Mouse (Mus musculus): ENCODE results near the gene Tlx1. TPM values are rescaled to one million over a fixed set of nuclear protein-coding genes. Genes with fewer than 3 reads are reported as not detected.

Tlx1 gene
- polyA plus RNA-seq, 1 experiment = not detected

DNA sequence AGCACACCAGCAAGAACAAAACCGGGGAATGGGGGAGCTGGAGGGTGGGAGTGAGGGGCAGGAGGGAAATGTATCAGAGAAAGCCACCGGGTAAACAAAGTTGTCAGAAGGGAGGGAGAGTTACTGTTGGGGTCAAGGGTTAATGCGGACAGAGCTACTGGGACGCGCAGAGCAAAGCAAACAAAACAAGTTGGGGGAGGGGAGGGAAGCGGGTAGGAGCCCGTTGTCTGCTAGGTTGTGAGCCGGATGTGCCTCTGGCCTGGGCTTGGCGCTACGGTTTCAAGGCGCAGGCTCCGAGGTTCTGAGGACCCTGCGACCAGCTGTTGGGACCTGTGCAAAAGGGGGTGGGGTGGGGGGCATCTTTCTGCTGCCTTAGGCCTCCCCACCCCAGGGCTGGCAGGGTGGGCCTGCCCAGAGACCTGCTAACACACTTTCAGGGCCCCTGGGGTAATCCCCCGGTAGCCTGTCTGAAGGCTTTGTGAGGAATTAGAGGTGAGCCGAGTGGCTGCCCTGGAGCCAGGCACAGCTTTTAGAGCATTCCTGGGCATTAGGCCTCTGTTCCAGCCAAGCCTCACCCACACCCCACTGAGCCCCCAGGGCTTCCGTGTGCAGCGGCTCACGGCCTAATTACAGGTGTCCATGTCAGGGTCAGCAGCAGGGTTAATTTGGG is 36.6 kb upstream of the Tlx1 start:
- no peak overlapping the region for H3ac ChIP-seq (ENCODE audit: control insufficient read depth, insufficient read length, low read depth)
- H3K79me2 ChIP-seq (ENCODE audit: control insufficient read depth, insufficient read depth) = no peaks in the 10 kb centered on the region
- no peaks in the 10 kb centered on the region for H3K36me3 ChIP-seq (ENCODE audit: control insufficient read depth, insufficient read depth)
- no peaks in the 10 kb centered on the region for H3K79me3 ChIP-seq (ENCODE audit: low read depth)
- no peak overlapping the region for H3K4me3 ChIP-seq (ENCODE audit: insufficient read depth, poor library complexity, severe bottlenecking)
- no peak for TF ChIP-seq MAX (IDR thresholded peaks at IDR 0.05)
- TF ChIP-seq CTCF (IDR thresholded peaks at IDR 0.05; ENCODE audit: control insufficient read depth, insufficient read depth, insufficient read length) = no peak
- peaks cover 36% of the 10 kb centered on the region for H3K27me3 ChIP-seq (ENCODE audit: control insufficient read depth, insufficient read depth, insufficient read length)

DNA sequence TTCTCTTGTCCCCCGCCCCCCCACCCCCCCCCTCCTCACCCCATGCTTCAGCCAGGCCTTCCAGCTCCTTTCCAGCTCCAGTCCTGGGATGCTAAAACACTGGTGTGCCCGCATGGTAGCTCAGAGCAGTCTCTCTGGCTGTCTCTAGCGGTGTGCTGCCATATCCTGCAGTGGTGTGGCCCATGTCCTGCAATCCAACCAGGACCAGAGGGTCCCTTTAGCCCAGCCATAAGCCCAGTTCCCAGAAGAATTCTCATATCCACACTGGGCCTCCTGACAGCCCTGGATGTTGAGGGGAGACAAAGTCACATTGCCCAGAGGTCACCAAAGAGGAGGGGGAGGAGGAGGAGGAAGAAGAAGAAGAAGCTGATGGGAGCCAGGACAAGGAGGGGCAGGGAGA is 35.7 kb upstream of the Tlx1 start:
- Histone ChIP-seq H3K79me2 (ENCODE audit: control insufficient read depth, insufficient read depth) (no peaks in the 10 kb centered on the region), H3K79me3 (ENCODE audit: low read depth) (no peaks in the 10 kb centered on the region), H3K27me3 (ENCODE audit: control insufficient read depth, insufficient read depth, insufficient read length) (peaks cover 44% of the 10 kb centered on the region), H3K36me3 (ENCODE audit: control insufficient read depth, insufficient read depth) (no peaks in the 10 kb centered on the region), H3K4me3 (ENCODE audit: insufficient read depth, poor library complexity, severe bottlenecking) (no peak overlapping the region), H3ac (ENCODE audit: control insufficient read depth, insufficient read length, low read depth) (no peak overlapping the region)
- TF ChIP-seq MYOD1 (IDR thresholded peaks at IDR 0.05; ENCODE audit: control insufficient read depth, insufficient read length, low read depth) (no peak), FOSL1 (IDR thresholded peaks at IDR 0.05; ENCODE audit: insufficient read depth, low read length, poor library complexity, severe bottlenecking) (no peak), MAX (IDR thresholded peaks at IDR 0.05) (no peak), CEBPB (IDR thresholded peaks at IDR 0.05; ENCODE audit: low read depth) (no peak), USF1 (IDR thresholded peaks at IDR 0.05; ENCODE audit: low read depth) (no peak), MYOG (IDR thresholded peaks at IDR 0.05; ENCODE audit: control insufficient read depth, extremely low read depth, insufficient read length) (no peak), CTCF (IDR thresholded peaks at IDR 0.05; ENCODE audit: control insufficient read depth, insufficient read depth, insufficient read length) (no peak)

DNA sequence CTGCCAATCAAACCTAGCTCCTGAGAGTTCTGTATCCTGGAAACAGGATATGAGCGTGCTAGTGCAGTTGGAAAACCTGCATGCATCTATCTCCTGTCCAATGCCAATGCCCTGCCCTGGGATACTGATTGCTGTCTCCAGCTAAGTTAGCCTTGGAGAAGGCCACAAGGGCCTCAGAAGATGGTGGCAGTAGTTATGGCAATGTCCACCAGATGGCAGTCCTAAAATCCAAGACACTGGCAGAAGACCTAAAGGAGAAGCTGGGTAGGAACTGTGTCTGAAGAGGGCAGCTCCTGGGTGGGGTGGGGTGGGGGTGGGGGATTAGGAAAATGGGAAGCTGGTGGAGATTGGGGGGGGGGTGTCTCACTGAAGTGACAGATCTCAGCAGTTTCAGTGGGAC is 33.7 kb upstream of the Tlx1 start:
- Histone ChIP-seq H3ac (ENCODE audit: control insufficient read depth, insufficient read length, low read depth) (no peak overlapping the region), H3K79me2 (ENCODE audit: control insufficient read depth, insufficient read depth) (no peaks in the 10 kb centered on the region), H3K27me3 (ENCODE audit: control insufficient read depth, insufficient read depth, insufficient read length) (peaks cover 53% of the 10 kb centered on the region), H3K4me3 (ENCODE audit: insufficient read depth, poor library complexity, severe bottlenecking) (no peak overlapping the region), H3K79me3 (ENCODE audit: low read depth) (no peaks in the 10 kb centered on the region), H3K36me3 (ENCODE audit: control insufficient read depth, insufficient read depth) (no peaks in the 10 kb centered on the region)
- peak; percentile 3 for TF ChIP-seq CTCF (IDR thresholded peaks at IDR 0.05; ENCODE audit: control insufficient read depth, insufficient read depth, insufficient read length)
- TF ChIP-seq FOSL1 (IDR thresholded peaks at IDR 0.05; ENCODE audit: insufficient read depth, low read length, poor library complexity, severe bottlenecking) = no peak

DNA sequence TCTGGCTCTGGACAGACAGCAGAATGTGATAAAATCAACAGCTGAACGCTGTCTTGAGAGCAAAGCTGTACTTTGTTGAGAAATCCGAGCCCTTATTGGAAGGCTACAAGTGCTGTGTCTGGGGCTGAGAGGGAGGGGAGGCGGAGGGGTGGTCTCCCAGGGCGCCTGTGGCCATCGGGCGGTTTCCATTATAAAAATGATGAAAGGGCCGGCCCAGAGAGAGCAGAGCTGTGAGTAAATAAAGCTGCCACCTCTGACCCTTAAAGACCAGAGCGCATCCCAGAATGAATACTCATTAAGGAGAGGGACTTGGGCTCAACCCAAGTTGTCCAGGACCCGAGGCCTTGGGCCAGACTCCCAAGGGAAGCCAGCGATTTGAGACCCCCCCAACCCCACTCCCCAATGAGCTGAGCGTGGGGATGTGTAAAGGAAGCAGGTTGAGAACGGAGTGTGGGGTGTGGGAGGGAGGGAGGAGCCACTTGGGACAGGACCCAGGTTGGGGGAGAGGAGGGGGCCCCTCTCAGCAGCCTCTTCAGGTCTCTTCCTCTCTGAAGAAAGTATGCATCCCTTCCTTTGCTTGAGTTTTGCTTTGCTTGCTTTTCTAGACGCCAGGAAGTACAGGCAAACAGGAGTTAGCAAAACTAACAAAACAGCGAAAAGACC is 18.4 kb upstream of the Tlx1 start:
- no peak overlapping the region for H3ac ChIP-seq (ENCODE audit: control insufficient read depth, insufficient read length, low read depth)
- H3K36me3 ChIP-seq (ENCODE audit: control insufficient read depth, insufficient read depth) = no peaks in the 10 kb centered on the region
- no peaks in the 10 kb centered on the region for H3K79me3 ChIP-seq (ENCODE audit: low read depth)
- H3K27me3 ChIP-seq (ENCODE audit: control insufficient read depth, insufficient read depth, insufficient read length) = peaks cover 34% of the 10 kb centered on the region
- H3K79me2 ChIP-seq (ENCODE audit: control insufficient read depth, insufficient read depth) = no peaks in the 10 kb centered on the region
- no peak for TF ChIP-seq CEBPB (IDR thresholded peaks at IDR 0.05; ENCODE audit: low read depth)
- no peak for TF ChIP-seq FOSL1 (IDR thresholded peaks at IDR 0.05; ENCODE audit: insufficient read depth, low read length, poor library complexity, severe bottlenecking)
- TF ChIP-seq MYOD1 (IDR thresholded peaks at IDR 0.05; ENCODE audit: control insufficient read depth, insufficient read length, low read depth) = no peak
- TF ChIP-seq MAX (IDR thresholded peaks at IDR 0.05) = no peak
- no peak for TF ChIP-seq CTCF (IDR thresholded peaks at IDR 0.05; ENCODE audit: control insufficient read depth, insufficient read depth, insufficient read length)
- TF ChIP-seq MYOG (IDR thresholded peaks at IDR 0.05; ENCODE audit: control insufficient read depth, extremely low read depth, insufficient read length) = no peak
- H3K4me3 ChIP-seq (ENCODE audit: insufficient read depth, poor library complexity, severe bottlenecking) = no peak overlapping the region

DNA sequence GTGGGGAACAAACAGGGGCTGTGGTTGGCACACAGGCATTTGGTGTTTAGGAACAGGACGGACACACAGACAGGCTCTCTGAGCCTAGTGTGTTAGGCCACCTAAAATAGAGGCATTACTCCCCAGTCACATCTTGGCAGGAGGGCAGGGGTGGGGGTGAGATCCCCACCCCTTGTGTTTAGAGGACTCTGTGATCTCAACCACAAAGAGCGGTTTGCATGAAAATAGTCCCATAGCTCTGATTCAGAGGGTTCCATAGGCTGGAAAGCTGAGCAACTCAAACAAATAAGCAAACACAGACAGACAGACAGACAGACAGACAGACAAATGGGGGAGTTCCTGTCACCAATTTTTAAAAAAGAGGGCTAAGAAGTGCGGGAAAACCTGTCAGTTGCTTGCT is 7.9 kb upstream of the Tlx1 start:
- H3K79me3 ChIP-seq (ENCODE audit: low read depth) = no peaks in the 10 kb centered on the region
- H3K4me3 ChIP-seq (ENCODE audit: insufficient read depth, poor library complexity, severe bottlenecking) = no peak overlapping the region
- H3K36me3 ChIP-seq (ENCODE audit: control insufficient read depth, insufficient read depth) = no peaks in the 10 kb centered on the region
- H3K79me2 ChIP-seq (ENCODE audit: control insufficient read depth, insufficient read depth) = no peaks in the 10 kb centered on the region
- TF ChIP-seq MYOG (IDR thresholded peaks at IDR 0.05; ENCODE audit: control insufficient read depth, extremely low read depth, insufficient read length) = no peak
- TF ChIP-seq USF1 (IDR thresholded peaks at IDR 0.05; ENCODE audit: low read depth) = no peak
- TF ChIP-seq MAX (IDR thresholded peaks at IDR 0.05) = no peak
- TF ChIP-seq MYOD1 (IDR thresholded peaks at IDR 0.05; ENCODE audit: control insufficient read depth, insufficient read length, low read depth) = no peak
- TF ChIP-seq CEBPB (IDR thresholded peaks at IDR 0.05; ENCODE audit: low read depth) = no peak
- TF ChIP-seq CTCF (IDR thresholded peaks at IDR 0.05; ENCODE audit: control insufficient read depth, insufficient read depth, insufficient read length) = no peak
- H3ac ChIP-seq (ENCODE audit: control insufficient read depth, insufficient read length, low read depth) = no peak overlapping the region
- peaks cover 74% of the 10 kb centered on the region for H3K27me3 ChIP-seq (ENCODE audit: control insufficient read depth, insufficient read depth, insufficient read length)

DNA sequence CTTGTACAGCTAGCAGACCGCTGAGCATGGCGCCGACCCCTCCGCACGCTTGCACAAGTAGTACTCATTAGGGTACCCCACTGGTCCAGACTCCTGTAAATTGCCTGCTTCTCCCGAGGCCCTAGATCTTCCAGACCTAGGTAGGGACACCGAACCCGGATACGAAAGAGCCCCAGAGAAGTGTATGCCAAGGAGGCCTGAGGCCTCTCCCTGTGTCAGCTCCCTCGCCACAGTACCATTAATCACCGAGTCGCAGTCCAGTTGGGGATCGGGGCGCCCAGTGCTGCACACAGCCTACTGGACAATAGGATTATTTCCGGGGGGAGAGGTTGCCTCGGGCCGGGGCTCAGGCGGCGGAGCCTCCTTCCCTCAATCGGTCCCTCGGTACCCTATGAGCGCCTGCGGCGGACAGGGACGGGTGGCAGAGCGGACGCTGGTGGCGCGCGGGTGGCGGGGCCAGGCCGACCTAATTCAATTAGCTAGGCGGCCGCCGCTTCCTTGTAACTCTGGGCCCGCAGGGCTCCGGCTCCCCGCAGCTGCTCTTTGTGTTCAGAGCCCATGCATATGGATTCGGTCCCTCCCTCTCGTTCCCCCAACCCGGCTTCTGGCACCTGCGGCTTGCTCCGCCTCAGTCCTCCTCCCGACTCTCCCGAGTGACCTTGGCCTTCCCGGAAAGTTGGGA is 7.1 kb upstream of the Tlx1 start:
- Histone ChIP-seq H3K36me3 (ENCODE audit: control insufficient read depth, insufficient read depth) (no peaks in the 10 kb centered on the region), H3ac (ENCODE audit: control insufficient read depth, insufficient read length, low read depth) (no peak overlapping the region), H3K79me3 (ENCODE audit: low read depth) (no peaks in the 10 kb centered on the region), H3K27me3 (ENCODE audit: control insufficient read depth, insufficient read depth, insufficient read length) (peaks cover 79% of the 10 kb centered on the region), H3K4me3 (ENCODE audit: insufficient read depth, poor library complexity, severe bottlenecking) (no peak overlapping the region), H3K79me2 (ENCODE audit: control insufficient read depth, insufficient read depth) (no peaks in the 10 kb centered on the region)
- TF ChIP-seq FOSL1 (IDR thresholded peaks at IDR 0.05; ENCODE audit: insufficient read depth, low read length, poor library complexity, severe bottlenecking) = no peak
- TF ChIP-seq USF1 (IDR thresholded peaks at IDR 0.05; ENCODE audit: low read depth) = no peak
- no peak for TF ChIP-seq MYOD1 (IDR thresholded peaks at IDR 0.05; ENCODE audit: control insufficient read depth, insufficient read length, low read depth)
- TF ChIP-seq CEBPB (IDR thresholded peaks at IDR 0.05; ENCODE audit: low read depth) = no peak
- no peak for TF ChIP-seq CTCF (IDR thresholded peaks at IDR 0.05; ENCODE audit: control insufficient read depth, insufficient read depth, insufficient read length)
- no peak for TF ChIP-seq MYOG (IDR thresholded peaks at IDR 0.05; ENCODE audit: control insufficient read depth, extremely low read depth, insufficient read length)
- TF ChIP-seq MAX (IDR thresholded peaks at IDR 0.05) = no peak

Measured in C2C12 (cell line).